Mouse (Mus musculus) right cerebral cortex, postnatal 36 days (tissue): ENCODE measurements at regions not wholly inside any gene's neighbourhood (a gene's known extent, or its start where the extent isn't known, plus 50 kb on each side); places are given as distances from the start of the nearest gene placed in this dataset.

ENCODE experiments used
- DNase-seq, 2 experiments: peaks; one replicate each; pipeline ENCODE4 v3.0.0; 2022; ENCODE audit warnings: low spot score in 2 of 2, mixed read lengths in 1 of 2

- DNase-seq: no peak
Observed at GRCm38 (mm10) chr8:86360283-86360682, 220.2 kb downstream of the Abcc12 start.

- DNase-seq: no peak
Observed at GRCm38 (mm10) chr8:86359518-86359917, 221.0 kb downstream of the Abcc12 start.

GRCm38 (mm10) chr8:86353816-86354215, 226.7 kb downstream of the Abcc12 start:
- no peak for DNase-seq

GRCm38 (mm10) chr8:86351545-86352190, 228.8 kb downstream of the Abcc12 start:
- no peak for DNase-seq

- peak in 1 of 2 experiments; percentile 25 for DNase-seq
Observed at GRCm38 (mm10) chr8:86350128-86350527, 230.4 kb downstream of the Abcc12 start.

GRCm38 (mm10) chr8:86342016-86342684, 238.3 kb downstream of the Abcc12 start:
- no peak for DNase-seq

GRCm38 (mm10) chr8:86338574-86339264, 241.8 kb downstream of the Abcc12 start:
- no peak for DNase-seq

- no peak for DNase-seq
Observed at GRCm38 (mm10) chr8:86331383-86331782, 249.1 kb downstream of the Abcc12 start.

GRCm38 (mm10) chr8:86328626-86329025, 251.9 kb downstream of the Abcc12 start:
- DNase-seq: peak; percentile 74 to 80

GRCm38 (mm10) chr8:86327982-86328381, 252.5 kb downstream of the Abcc12 start:
- no peak for DNase-seq

GRCm38 (mm10) chr8:86325040-86325439, 255.4 kb downstream of the Abcc12 start:
- no peak for DNase-seq

- DNase-seq: peak; percentile 21 to 23
Observed at GRCm38 (mm10) chr8:86324542-86324941, 255.9 kb downstream of the Abcc12 start.

- DNase-seq: no peak
Observed at GRCm38 (mm10) chr8:86323823-86324222, 256.7 kb downstream of the Abcc12 start.

GRCm38 (mm10) chr8:86322494-86322893, 258.0 kb downstream of the Abcc12 start:
- no peak for DNase-seq

GRCm38 (mm10) chr8:86320938-86321337, 259.5 kb downstream of the Abcc12 start:
- no peak for DNase-seq

GRCm38 (mm10) chr8:86318531-86318930, 262.0 kb downstream of the Abcc12 start:
- DNase-seq: no peak

GRCm38 (mm10) chr8:86316236-86316635, 264.2 kb downstream of the Abcc12 start:
- no peak for DNase-seq

- DNase-seq: no peak
Observed at GRCm38 (mm10) chr8:86309460-86309859, 271.0 kb downstream of the Abcc12 start.

GRCm38 (mm10) chr8:86307339-86307738, 273.1 kb downstream of the Abcc12 start:
- no peak for DNase-seq

- DNase-seq: no peak
Observed at GRCm38 (mm10) chr8:86301885-86302509, 278.5 kb downstream of the Abcc12 start.

- DNase-seq: no peak
Observed at GRCm38 (mm10) chr8:86288713-86289384, 291.6 kb downstream of the Abcc12 start.

GRCm38 (mm10) chr8:86282922-86283321, 297.6 kb downstream of the Abcc12 start:
- DNase-seq: no peak
